ENCODE assay signal across 21 mouse cellular contexts in genomic region chr6:112620027-112620426, GRCm38 (mm10).
"Had no signal": no experiment of that assay in that cellular context is flagged by ENCODE, and none has a peak within 500 bp of the region (broad histone marks: within the 10 kb centered on the region; RNA-seq: fewer than 3 reads in every experiment).

No protein-coding gene starts in this region.

- H3K27me3 ChIP-seq: limb, embryonic 13.5 days; liver, embryonic 12.5 days; liver, embryonic 15.5 days; lung, embryonic 15.5 days had no signal

- H3K4me2 ChIP-seq: limb, embryonic 13.5 days; liver, embryonic 12.5 days; liver, embryonic 15.5 days; lung, embryonic 15.5 days; midbrain, embryonic 11.5 days had no signal

- H3K4me1 ChIP-seq: limb, embryonic 10.5 days; limb, embryonic 13.5 days; liver, embryonic 15.5 days; lung, embryonic 15.5 days had no signal

- H3K27ac ChIP-seq: kidney, postnatal 0 days; limb, embryonic 10.5 days; limb, embryonic 13.5 days; liver, embryonic 12.5 days; liver, embryonic 15.5 days; lung, embryonic 15.5 days had no signal

- H3K9ac ChIP-seq: limb, embryonic 13.5 days; liver, embryonic 12.5 days; liver, embryonic 15.5 days; lung, embryonic 15.5 days had no signal

- DNase-seq: kidney, adult 2 months; kidney, postnatal 25 days; layer of hippocampus, postnatal 36 days; liver; lung, adult 18-20 months; lung, postnatal 10 days; lung, postnatal 4 days; right cerebral cortex, adult 18-20 months; right cerebral cortex, postnatal 14 days; right cerebral cortex, postnatal 4 days; thymus, adult 2 months; thymus, postnatal 14 days; thymus, postnatal 4 days had no signal

- H3K4me3 ChIP-seq: limb, embryonic 10.5 days; limb, embryonic 13.5 days; liver, embryonic 12.5 days; liver, embryonic 15.5 days; lung, embryonic 15.5 days had no signal

- H3K9me3 ChIP-seq: limb, embryonic 10.5 days; limb, embryonic 13.5 days; liver, embryonic 12.5 days; liver, embryonic 15.5 days; lung, embryonic 15.5 days had no signal

- H3K36me3 ChIP-seq: lung, embryonic 15.5 days had no signal

- ATAC-seq: inflammation-experienced regulatory T-cells, adult 6 months; liver, embryonic 12.5 days had no signal
